Mouse (Mus musculus) kidney, adult 2 months (tissue): ENCODE data around the gene Ccdc152. TPM values are rescaled to one million over a fixed set of nuclear protein-coding genes. Genes with fewer than 3 reads are reported as not detected.

Source experiments
- DNase-seq: peaks from one replicate; pipeline ENCODE4 v3.0.0; 2021
- H3K27ac ChIP-seq: fragments of 200-500 bp; 2 replicates; pipeline ENCODE4 v1.5.1; 2012; ENCODE audit warnings: low read depth, low read length, control low read depth, inconsistent platforms; ENCODE audit not compliant: insufficient read depth
- H3K27me3 ChIP-seq: fragments of 200-500 bp; replicated peaks from 2 replicates; pipeline ENCODE4 v1.6.1; 2012; ENCODE audit warnings: mild to moderate bottlenecking, moderate library complexity, low read length, inconsistent platforms; ENCODE audit not compliant: control insufficient read depth, insufficient read depth
- H3K36me3 ChIP-seq: fragments of 200-500 bp; 2 replicates; pipeline ENCODE4 v1.6.1; 2012; ENCODE audit warnings: mild to moderate bottlenecking, moderate library complexity, low read length, inconsistent platforms; ENCODE audit not compliant: control insufficient read depth, insufficient read depth
- H3K4me1 ChIP-seq: fragments of 200-500 bp; 2 replicates; pipeline ENCODE4 v1.6.1; 2011; ENCODE audit warnings: low read length; ENCODE audit not compliant: control insufficient read depth, insufficient read depth
- H3K4me3 ChIP-seq: fragments of 200-500 bp; 2 replicates; pipeline ENCODE4 v1.5.1; 2011; ENCODE audit warnings: mild to moderate bottlenecking, low read depth, low read length, control low read depth; ENCODE audit not compliant: insufficient read depth
- CTCF ChIP-seq: fragments of 200-500 bp; conservative IDR thresholded peaks from 2 replicates; pipeline ENCODE4 v1.5.1; 2011; ENCODE audit warnings: low read depth, mild to moderate bottlenecking, control low read depth, low read length, moderate library complexity, mixed read lengths; ENCODE audit not compliant: insufficient read depth, insufficient read length
- POLR2A ChIP-seq: fragments of 200-500 bp; IDR thresholded peaks from one replicate; pipeline ENCODE4 v1.6.1; 2011; ENCODE audit warnings: low read depth, low read length, control low read depth
- WGBS: fragments of 180-500 bp; shearing (Covaris S2); methylation state at CpG from one replicate; pipeline ENCODE4 v1.1.7; 2018; 5-methylcytosine and 5-hydroxymethylcytosine counted together
- polyA plus RNA-seq: library from polyadenylated mRNA; depleted of rRNA; stranded (reverse); fragments of >200 nt; gene quantifications from 2 replicates; pipeline ENCODE4 v1.2.3, GENCODE M21; 2012

The Ccdc152 gene
- polyA plus RNA-seq, 1 experiment, result 1.0 TPM

DNA sequence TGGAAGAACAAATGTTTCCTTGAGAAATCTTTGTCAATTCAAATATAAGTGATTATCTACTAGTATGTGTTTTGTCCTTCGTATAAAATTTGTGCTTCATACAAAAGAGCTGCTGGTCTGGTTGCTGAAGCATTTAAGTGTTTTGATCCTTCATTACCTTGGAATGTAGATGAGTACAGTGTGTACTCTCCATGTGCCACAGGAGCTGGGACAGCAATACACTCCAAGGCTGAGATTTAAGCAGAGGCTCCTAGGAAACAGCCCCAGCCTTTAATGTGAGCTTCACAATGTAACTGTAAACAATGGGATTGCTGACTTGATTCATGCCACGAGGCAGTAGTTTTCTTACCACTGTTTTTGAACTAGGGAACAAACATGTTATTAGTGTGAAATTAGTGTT lies 28.5 kb upstream of the Ccdc152 start:
- Histone ChIP-seq H3K27ac (no peak overlapping the region), H3K36me3 (peaks cover 4% of the 10 kb centered on the region), H3K4me3 (no peak overlapping the region), H3K27me3 (no peaks in the 10 kb centered on the region), H3K4me1 (no peaks in the 10 kb centered on the region)
- TF ChIP-seq CTCF (no peak), POLR2A (no peak)
- 80% methylated on average over 2 of the region's 2 CpGs for WGBS
- no peak for DNase-seq

DNA sequence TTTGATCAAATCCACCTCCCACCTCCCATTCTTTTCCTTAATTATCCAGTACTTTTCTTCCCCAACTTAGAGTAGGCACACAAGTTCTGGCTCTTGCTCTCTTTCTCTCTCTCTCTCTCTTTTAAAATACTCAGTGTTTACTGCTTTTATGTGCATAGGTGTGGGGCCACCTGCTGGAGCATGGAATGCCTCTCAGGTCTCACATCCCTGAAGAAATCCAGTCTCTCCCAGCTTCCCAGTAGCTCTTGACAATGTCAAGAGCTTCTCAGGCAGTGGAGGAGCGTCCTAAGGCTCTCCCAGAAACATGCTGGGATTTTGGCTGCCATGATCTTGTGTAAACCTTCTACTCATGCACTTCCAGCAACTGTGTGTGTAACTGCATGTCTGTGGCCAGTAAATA lies 27.0 kb upstream of the Ccdc152 start:
- TF ChIP-seq POLR2A (no peak), CTCF (0 out of 2 replicates have a peak, but pooled peaks have one; percentile 12)
- DNase-seq, result no peak
- Histone ChIP-seq H3K36me3 (peaks cover 4% of the 10 kb centered on the region), H3K4me1 (no peaks in the 10 kb centered on the region), H3K4me3 (no peak overlapping the region), H3K27ac (no peak overlapping the region), H3K27me3 (no peaks in the 10 kb centered on the region)
- 89% methylated on average over 1 of the region's 1 CpGs for WGBS

DNA sequence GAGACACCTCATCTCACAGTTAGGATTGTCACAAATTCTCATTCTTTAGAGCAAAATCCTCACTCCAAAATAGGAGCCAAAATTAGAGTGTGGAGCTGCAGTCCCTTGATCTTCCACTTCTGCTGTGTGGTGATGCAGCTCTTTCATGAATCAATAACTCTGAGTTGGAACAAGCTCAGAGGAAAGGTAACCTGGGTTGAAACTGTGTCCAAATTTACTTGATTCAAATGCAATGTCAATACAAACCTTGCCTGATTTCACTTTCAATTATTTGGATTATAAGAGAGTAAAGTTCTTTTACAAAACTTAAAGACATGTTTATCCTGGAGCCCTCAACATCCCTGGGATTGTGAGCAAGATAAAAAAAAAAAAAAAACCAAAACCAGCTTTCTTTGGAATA lies 19.7 kb upstream of the Ccdc152 start:
- Histone ChIP-seq H3K36me3 (peaks cover 1% of the 10 kb centered on the region; the same call in 1 of the 2 replicates), H3K4me3 (no peak overlapping the region), H3K27ac (no peak overlapping the region), H3K27me3 (no peaks in the 10 kb centered on the region), H3K4me1 (no peaks in the 10 kb centered on the region)
- no peak for DNase-seq
- TF ChIP-seq POLR2A, result no peak
- no peak for TF ChIP-seq CTCF

DNA sequence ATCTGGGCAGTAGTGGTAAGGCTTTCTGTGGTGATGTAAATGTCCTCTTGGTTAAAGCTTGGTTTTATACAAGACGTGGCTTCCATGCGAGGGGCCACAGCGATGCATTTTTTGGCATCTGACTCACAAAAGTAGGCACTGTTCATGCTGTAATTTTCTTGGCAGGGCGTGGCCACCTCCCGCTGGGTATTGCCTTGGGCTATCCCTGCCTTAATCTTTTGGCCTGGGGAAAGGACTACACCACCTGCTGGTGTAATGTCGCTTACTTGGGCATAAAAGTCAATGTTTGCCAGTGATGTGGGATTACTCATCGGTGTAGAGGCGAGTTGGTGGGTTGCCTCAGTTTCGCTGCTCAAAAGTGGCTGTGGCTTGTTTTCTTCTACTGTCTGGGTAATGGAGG lies 16.6 kb upstream of the Ccdc152 start:
- DNase-seq, result no peak
- TF ChIP-seq CTCF (no peak), POLR2A (no peak)
- H3K4me3 ChIP-seq, result no peak overlapping the region
- 92% methylated on average over 9 of the region's 9 CpGs for WGBS
- no peaks in the 10 kb centered on the region for H3K27me3 ChIP-seq
- no peaks in the 10 kb centered on the region for H3K4me1 ChIP-seq
- H3K27ac ChIP-seq, result no peak overlapping the region
- no peaks in the 10 kb centered on the region; the same call in 1 of the 2 replicates for H3K36me3 ChIP-seq

DNA sequence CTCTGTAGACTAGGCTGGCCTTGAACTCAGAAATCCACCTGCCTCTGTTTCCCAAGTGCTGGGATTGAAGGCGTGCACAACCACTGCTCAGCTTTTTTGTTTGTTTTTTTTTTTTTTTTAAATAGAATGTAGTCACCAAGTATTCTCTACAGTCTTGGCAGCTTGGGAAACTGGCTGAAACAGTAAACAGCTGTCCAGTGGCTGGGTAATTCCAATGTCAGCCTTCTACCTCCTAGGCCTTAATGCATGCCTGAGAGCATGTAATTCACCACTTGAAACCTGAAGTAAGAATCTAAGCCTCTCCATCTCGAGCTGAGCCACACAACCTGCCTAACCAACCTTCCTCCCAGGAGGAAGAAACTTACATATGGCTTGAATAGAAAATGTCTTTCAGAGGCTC lies 13.3 kb upstream of the Ccdc152 start:
- Histone ChIP-seq H3K36me3 (no peaks in the 10 kb centered on the region; the same call in 1 of the 2 replicates), H3K4me1 (no peaks in the 10 kb centered on the region), H3K4me3 (no peak overlapping the region), H3K27ac (no peak overlapping the region), H3K27me3 (no peaks in the 10 kb centered on the region)
- no peak for DNase-seq
- no peak for TF ChIP-seq POLR2A
- no peak for TF ChIP-seq CTCF
- 81% methylated on average over 2 of the region's 2 CpGs for WGBS

DNA sequence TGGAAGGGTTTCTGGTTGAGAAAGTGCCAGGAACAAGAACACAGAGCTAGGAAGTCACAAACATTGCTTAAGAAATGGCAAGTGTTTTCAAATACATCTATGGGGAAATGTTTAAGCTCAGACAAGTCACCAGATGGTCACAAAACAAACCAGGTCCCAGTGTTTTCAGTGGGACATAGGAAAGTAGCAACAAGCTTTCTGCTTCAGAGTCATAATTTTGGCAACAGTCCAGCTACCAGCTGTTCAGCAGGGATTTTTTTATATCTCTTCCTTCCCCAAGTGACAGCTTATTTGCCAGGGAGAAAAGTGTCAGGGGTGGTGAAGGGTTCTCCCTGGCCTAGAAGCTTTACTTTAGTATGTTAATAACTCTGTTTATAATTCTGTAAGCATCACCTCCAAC lies 9.6 kb upstream of the Ccdc152 start:
- no peak overlapping the region for H3K4me3 ChIP-seq
- H3K4me1 ChIP-seq, result no peaks in the 10 kb centered on the region
- DNase-seq, result peak; percentile 21
- H3K27me3 ChIP-seq, result no peaks in the 10 kb centered on the region
- no peak overlapping the region for H3K27ac ChIP-seq
- no peaks in the 10 kb centered on the region for H3K36me3 ChIP-seq
- TF ChIP-seq CTCF (no peak), POLR2A (no peak)

DNA sequence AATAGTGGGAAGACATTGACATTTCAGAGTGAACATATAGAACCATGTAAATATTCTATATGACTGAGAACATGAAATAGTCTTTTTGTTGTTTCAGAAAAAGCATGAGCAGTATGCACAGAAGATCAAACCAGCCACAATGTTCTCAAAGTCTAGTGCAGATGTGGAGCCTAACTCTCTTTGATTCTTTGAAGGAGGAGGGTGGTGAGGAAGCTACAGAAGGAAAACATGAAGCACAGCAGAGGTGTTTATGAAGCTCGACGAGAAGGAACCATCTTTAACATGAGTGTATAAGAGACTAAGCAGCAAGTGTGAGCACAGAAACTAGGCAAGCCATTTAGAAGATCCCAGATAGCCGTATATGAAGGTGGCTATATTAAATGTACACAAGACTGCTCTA lies 6.5 kb upstream of the Ccdc152 start:
- WGBS, result 84% methylated on average over 3 of the region's 3 CpGs
- no peak for DNase-seq
- no peak for TF ChIP-seq CTCF
- no peak for TF ChIP-seq POLR2A
- H3K4me1 ChIP-seq, result no peaks in the 10 kb centered on the region
- no peak overlapping the region for H3K27ac ChIP-seq
- H3K27me3 ChIP-seq, result no peaks in the 10 kb centered on the region
- no peaks in the 10 kb centered on the region for H3K36me3 ChIP-seq
- H3K4me3 ChIP-seq, result no peak overlapping the region
